Mouse (Mus musculus): Measurements from ENCODE around the gene Otop1. TPM values are rescaled to one million over a fixed set of nuclear protein-coding genes. Genes with fewer than 3 reads are reported as not detected.

The Otop1 gene
- polyA plus RNA-seq, 1 experiment, result not detected

DNA sequence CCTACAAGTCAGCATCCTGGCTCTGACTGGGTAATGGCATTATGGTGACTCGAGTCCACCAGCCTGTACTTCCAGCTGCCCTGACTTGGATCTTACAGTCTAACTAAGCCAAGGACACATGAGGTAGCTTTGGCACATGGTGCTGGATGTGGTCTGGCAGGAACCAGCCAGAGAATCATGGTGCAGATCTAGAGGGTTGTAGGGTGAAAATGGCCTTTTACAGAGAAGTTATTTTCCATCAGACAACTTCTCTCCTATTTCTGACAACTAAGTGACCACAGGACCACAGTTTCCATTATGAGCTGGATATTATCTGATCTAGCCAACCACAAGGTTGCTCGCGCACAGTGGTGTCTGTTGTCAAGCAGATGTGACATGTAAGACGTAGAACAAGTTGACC, 1.9 kb upstream of the Otop1 start:
- Histone ChIP-seq H3K27ac (ENCODE audit: insufficient read depth, low read depth, low read length) (no peak overlapping the region), H3K36me3 (ENCODE audit: control insufficient read depth, insufficient read depth, low read length) (peaks cover 18% of the 10 kb centered on the region), H3K4me1 (ENCODE audit: control insufficient read depth, insufficient read depth, insufficient read length, low read length) (peaks cover 15% of the 10 kb centered on the region), H3K27me3 (ENCODE audit: control insufficient read depth, insufficient read depth, low read length) (peaks cover 30% of the 10 kb centered on the region), H3K4me3 (ENCODE audit: low read depth, low read length) (no peak overlapping the region)
- WGBS, result 77% methylated on average over 4 of the region's 4 CpGs
- TF ChIP-seq CTCF (IDR thresholded peaks at IDR 0.05; ENCODE audit: extremely low read depth, insufficient read length, insufficient replicate concordance, low read depth, low read length), result no peak
- no peak for TF ChIP-seq POLR2A (IDR thresholded peaks at IDR 0.05; ENCODE audit: low read depth, low read length)

DNA sequence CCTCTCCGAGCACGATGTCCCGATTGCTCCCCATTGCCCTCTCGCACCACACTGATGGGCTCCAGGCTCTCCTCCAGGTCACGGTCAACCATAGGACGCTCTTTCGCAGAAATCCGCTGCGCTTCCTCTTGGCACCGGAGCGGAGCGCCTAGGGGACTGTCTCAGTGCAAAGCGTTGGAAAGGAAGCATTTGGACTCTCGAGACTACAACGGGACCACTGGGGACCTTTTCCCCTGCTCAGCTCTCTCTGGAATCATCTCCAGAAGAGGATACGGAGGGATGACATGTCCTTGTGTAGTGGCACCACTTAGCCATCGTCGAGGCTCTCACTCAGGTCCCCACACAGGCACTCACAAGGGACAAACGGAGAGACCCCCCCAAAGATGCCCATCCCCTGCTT, 679 bp downstream of the Otop1 start:
- Histone ChIP-seq H3K4me3 (ENCODE audit: low read depth, low read length) (no peak overlapping the region), H3K36me3 (ENCODE audit: control insufficient read depth, insufficient read depth, low read length) (0 out of 2 replicates have a peak, but pooled peaks cover under 1% of the 10 kb centered on the region), H3K27ac (ENCODE audit: insufficient read depth, low read depth, low read length) (no peak overlapping the region), H3K4me1 (ENCODE audit: control insufficient read depth, insufficient read depth, insufficient read length, low read length) (peaks cover 15% of the 10 kb centered on the region), H3K27me3 (ENCODE audit: control insufficient read depth, insufficient read depth, low read length) (peaks cover 30% of the 10 kb centered on the region)
- TF ChIP-seq CTCF (IDR thresholded peaks at IDR 0.05; ENCODE audit: extremely low read depth, insufficient read length, insufficient replicate concordance, low read depth, low read length) (no peak), POLR2A (IDR thresholded peaks at IDR 0.05; ENCODE audit: low read depth, low read length) (no peak)
- 4% methylated on average over 19 of the region's 19 CpGs for WGBS

DNA sequence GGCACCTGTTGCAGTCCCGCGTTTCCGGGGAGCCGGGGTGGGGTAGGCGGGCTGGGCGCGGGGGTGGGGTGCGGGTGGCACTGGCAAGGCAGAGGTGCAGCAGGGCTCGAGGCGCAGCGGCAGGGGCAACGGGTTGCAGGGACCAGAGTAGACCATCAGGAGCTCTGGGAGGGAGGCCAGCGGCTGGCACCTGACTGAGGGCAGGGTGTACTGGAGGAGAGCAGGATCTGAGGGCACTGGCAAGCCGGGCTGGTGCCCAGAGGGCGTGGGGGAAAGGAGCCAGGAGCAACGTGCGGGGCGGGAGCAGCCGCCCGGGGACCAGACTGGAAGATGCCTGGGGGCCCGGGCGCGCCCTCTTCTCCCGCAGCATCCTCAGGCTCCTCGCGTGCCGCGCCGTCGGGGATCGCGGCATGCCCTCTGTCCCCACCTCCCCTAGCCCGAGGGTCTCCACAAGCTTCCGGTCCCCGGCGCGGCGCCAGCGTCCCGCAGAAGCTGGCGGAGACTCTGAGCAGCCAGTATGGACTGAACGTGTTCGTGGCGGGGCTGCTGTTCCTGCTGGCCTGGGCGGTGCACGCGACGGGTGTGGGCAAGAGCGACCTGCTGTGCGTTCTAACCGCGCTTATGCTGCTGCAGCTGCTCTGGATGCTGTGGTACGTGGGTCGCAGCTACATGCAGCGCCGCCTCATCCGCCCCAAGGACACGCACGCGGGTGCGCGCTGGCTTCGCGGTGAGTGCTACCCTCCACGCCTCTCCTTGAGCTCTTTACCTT, 1.5 kb downstream of the Otop1 start:
- 2% methylated on average over 65 of the region's 65 CpGs for WGBS
- peaks cover 30% of the 10 kb centered on the region for H3K27me3 ChIP-seq (ENCODE audit: control insufficient read depth, insufficient read depth, low read length)
- H3K4me1 ChIP-seq (ENCODE audit: control insufficient read depth, insufficient read depth, insufficient read length, low read length), result peaks cover 15% of the 10 kb centered on the region
- H3K36me3 ChIP-seq (ENCODE audit: control insufficient read depth, insufficient read depth, low read length), result no peaks in the 10 kb centered on the region
- TF ChIP-seq CTCF (IDR thresholded peaks at IDR 0.05; ENCODE audit: extremely low read depth, insufficient read length, insufficient replicate concordance, low read depth, low read length) (no peak), POLR2A (IDR thresholded peaks at IDR 0.05; ENCODE audit: low read depth, low read length) (no peak)
- peak overlapping the region; percentile 9; the same call in 1 of the 2 replicates for H3K4me3 ChIP-seq (ENCODE audit: low read depth, low read length)
- no peak overlapping the region for H3K27ac ChIP-seq (ENCODE audit: insufficient read depth, low read depth, low read length)

DNA sequence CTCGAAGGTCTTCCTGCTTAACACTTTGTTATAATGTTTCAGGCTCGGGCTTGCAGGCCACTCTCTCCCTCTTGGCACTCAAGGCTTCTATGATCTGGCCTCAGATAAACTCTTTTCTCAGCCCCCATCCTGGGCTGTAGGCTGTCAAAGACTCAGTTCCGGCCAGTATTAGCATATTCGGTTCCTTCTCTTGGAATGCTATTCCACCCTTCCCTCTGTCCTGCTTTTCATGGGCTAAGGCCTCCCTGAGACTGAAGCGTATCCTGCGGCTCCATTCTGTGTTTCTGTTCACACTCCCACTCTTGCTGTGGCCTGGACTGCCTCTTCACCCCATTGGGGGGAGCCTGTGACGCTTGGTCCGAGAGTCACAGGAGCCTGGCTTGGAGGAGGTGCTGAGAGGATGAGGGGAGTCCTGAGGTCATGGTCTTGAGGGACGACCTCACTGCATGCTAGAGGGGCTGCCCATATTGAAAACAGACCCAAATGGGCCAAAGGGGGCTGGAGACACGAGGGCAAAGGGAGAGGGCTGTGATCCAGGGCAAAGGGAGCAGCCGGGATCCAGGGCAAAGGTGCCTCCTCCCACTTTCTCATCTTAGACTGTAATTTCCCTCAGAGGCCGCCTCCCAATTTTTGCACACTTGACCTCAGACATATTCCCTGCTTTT, 2.3 kb downstream of the Otop1 start:
- TF ChIP-seq CTCF (IDR thresholded peaks at IDR 0.05; ENCODE audit: extremely low read depth, insufficient read length, insufficient replicate concordance, low read depth, low read length) (no peak), POLR2A (IDR thresholded peaks at IDR 0.05; ENCODE audit: low read depth, low read length) (no peak)
- Histone ChIP-seq H3K36me3 (ENCODE audit: control insufficient read depth, insufficient read depth, low read length) (no peaks in the 10 kb centered on the region), H3K4me3 (ENCODE audit: low read depth, low read length) (no peak overlapping the region), H3K27me3 (ENCODE audit: control insufficient read depth, insufficient read depth, low read length) (peaks cover 30% of the 10 kb centered on the region), H3K27ac (ENCODE audit: insufficient read depth, low read depth, low read length) (no peak overlapping the region), H3K4me1 (ENCODE audit: control insufficient read depth, insufficient read depth, insufficient read length, low read length) (peaks cover 15% of the 10 kb centered on the region)
- WGBS, result 13% methylated on average over 12 of the region's 12 CpGs

DNA sequence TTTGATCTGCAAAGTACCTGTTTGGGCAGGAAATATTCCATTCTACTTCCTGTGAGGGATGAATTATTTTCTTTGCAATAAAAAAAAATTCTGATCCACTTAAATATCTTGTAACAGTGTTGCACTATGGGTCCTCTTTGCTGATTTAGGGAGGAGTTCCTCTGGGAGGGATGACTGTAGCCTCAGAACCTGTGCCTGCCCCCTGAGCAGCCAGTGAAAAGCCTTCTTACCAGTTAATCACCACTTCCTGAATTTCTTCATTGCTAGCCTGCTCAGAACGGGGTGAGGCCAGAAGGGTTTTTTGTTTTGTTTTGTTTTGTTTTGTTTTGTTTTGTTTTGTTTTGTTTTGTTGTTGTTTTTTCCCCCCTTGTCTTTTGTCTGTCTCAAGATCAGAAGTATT, 4.3 kb downstream of the Otop1 start:
- Histone ChIP-seq H3K27me3 (ENCODE audit: control insufficient read depth, insufficient read depth, low read length) (peaks cover 30% of the 10 kb centered on the region), H3K27ac (ENCODE audit: insufficient read depth, low read depth, low read length) (no peak overlapping the region), H3K4me3 (ENCODE audit: low read depth, low read length) (no peak overlapping the region), H3K4me1 (ENCODE audit: control insufficient read depth, insufficient read depth, insufficient read length, low read length) (peaks cover 12% of the 10 kb centered on the region), H3K36me3 (ENCODE audit: control insufficient read depth, insufficient read depth, low read length) (no peaks in the 10 kb centered on the region)
- TF ChIP-seq CTCF (IDR thresholded peaks at IDR 0.05; ENCODE audit: extremely low read depth, insufficient read length, insufficient replicate concordance, low read depth, low read length), result no peak
- no peak for TF ChIP-seq POLR2A (IDR thresholded peaks at IDR 0.05; ENCODE audit: low read depth, low read length)
- 23% methylated on average over 1 of the region's 1 CpGs for WGBS

DNA sequence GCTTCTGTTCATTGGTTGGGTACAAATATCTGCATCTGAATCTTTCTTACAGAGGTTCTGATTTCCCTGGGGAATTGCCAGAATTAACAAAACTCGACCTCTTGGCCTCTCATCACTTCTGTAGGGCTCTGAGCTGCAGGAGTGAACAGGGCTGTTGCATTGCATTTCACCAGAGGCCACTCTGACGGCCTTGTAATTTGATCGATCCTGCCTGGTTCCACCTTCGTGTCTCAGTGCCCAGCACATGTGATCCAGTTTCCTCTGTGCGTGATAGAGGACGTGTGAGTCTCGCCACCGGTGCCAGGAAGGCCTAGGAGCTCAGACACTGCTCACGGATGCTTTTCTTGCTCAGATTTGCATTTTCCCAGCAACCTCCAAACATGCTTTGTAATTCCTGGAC, 10.0 kb downstream of the Otop1 start:
- Histone ChIP-seq H3K4me3 (ENCODE audit: low read depth, low read length) (no peak overlapping the region), H3K4me1 (ENCODE audit: control insufficient read depth, insufficient read depth, insufficient read length, low read length) (no peaks in the 10 kb centered on the region), H3K27me3 (ENCODE audit: control insufficient read depth, insufficient read depth, low read length) (no peaks in the 10 kb centered on the region), H3K27ac (ENCODE audit: insufficient read depth, low read depth, low read length) (no peak overlapping the region), H3K36me3 (ENCODE audit: control insufficient read depth, insufficient read depth, low read length) (no peaks in the 10 kb centered on the region)
- TF ChIP-seq POLR2A (IDR thresholded peaks at IDR 0.05; ENCODE audit: low read depth, low read length), result no peak
- no peak for TF ChIP-seq CTCF (IDR thresholded peaks at IDR 0.05; ENCODE audit: extremely low read depth, insufficient read length, insufficient replicate concordance, low read depth, low read length)
- 70% methylated on average over 9 of the region's 9 CpGs for WGBS

DNA sequence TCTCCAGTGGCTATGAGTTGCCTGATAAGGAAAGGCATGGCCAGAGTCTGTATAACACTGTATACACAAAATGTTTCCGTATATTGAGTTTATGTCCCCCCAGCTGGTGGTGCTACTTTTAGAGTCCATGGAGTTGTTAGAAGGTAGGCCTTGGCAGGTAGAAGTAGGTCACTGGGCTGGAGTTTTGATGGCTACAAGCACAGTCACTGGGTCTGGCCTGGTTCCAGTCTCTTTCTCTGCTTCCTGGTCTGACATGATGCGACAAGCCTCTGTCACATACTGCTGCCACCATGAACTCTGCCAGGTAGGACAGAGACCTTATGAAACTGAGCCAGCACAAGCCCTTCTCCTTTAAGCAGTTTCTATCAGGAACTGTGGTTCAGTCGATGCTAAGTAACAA, 12.7 kb downstream of the Otop1 start:
- 73% methylated on average over 3 of the region's 3 CpGs for WGBS
- TF ChIP-seq POLR2A (IDR thresholded peaks at IDR 0.05; ENCODE audit: low read depth, low read length) (no peak), CTCF (IDR thresholded peaks at IDR 0.05; ENCODE audit: extremely low read depth, insufficient read length, insufficient replicate concordance, low read depth, low read length) (no peak)
- H3K4me3 ChIP-seq (ENCODE audit: low read depth, low read length), result no peak overlapping the region

More for the DNA sequence above, 12.7 kb downstream of the Otop1 start:
- Histone ChIP-seq H3K36me3 (ENCODE audit: control insufficient read depth, insufficient read depth, low read length) (no peaks in the 10 kb centered on the region), H3K27ac (ENCODE audit: insufficient read depth, low read depth, low read length) (no peak overlapping the region), H3K27me3 (ENCODE audit: control insufficient read depth, insufficient read depth, low read length) (no peaks in the 10 kb centered on the region), H3K4me1 (ENCODE audit: control insufficient read depth, insufficient read depth, insufficient read length, low read length) (no peaks in the 10 kb centered on the region)

Data from small intestine, adult 2 months (tissue).